Mouse (Mus musculus) bone marrow, adult 2 months (tissue): Measurements from ENCODE around the gene Ube2j1.

Source experiments
- CTCF ChIP-seq: fragments of 200-500 bp; IDR thresholded peaks from 2 replicates; pipeline ENCODE4 v1.5.1; 2011; ENCODE audit warnings: low read length, control low read depth; ENCODE audit not compliant: control insufficient read depth, insufficient read depth
- POLR2A ChIP-seq: fragments of 200-500 bp; IDR thresholded peaks from 2 replicates; pipeline ENCODE4 v1.6.1; 2011; ENCODE audit warnings: low read depth, mild to moderate bottlenecking, control low read depth, low read length, borderline replicate concordance; ENCODE audit not compliant: control insufficient read depth

DNA sequence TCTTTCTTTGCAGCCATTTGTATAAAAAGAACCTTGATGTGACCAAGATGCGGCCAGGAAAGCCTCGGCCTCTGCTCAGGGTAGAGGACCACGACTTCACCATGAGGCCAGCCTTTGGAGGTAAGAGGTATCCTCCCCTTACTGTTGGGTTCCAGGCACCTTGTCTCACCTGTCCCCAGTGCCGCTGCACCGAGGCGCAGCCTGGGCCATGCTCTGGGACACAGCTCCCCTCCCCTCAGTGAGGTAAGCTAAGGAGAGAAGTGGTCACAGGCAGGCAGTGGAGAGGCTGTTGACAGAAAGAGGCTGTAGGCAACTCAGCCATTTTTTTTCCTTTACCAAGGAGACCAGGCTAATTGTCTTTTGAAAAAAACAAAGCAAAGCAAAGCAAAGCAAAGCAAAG, 40.1 kb downstream of the Ube2j1 start:
- TF ChIP-seq POLR2A, result no peak
- TF ChIP-seq CTCF, result no peak
